Mouse (Mus musculus): ENCODE measurements around the gene Cpa2.

GRCm38 (mm10) chr6:30556080-30556479 lies 14.7 kb downstream of the Cpa2 start:
- TF ChIP-seq CTCF (IDR thresholded peaks at IDR 0.05; ENCODE audit: low read depth, low read length) (no peak), GATA1 (IDR thresholded peaks at IDR 0.05; ENCODE audit: borderline replicate concordance, low read length) (no peak), POLR2AphosphoS5 (IDR thresholded peaks at IDR 0.05; ENCODE audit: insufficient replicate concordance, low read depth, low read length) (no peak)
